ENCODE assay signal across 11 mouse cellular contexts in the genomic region with DNA sequence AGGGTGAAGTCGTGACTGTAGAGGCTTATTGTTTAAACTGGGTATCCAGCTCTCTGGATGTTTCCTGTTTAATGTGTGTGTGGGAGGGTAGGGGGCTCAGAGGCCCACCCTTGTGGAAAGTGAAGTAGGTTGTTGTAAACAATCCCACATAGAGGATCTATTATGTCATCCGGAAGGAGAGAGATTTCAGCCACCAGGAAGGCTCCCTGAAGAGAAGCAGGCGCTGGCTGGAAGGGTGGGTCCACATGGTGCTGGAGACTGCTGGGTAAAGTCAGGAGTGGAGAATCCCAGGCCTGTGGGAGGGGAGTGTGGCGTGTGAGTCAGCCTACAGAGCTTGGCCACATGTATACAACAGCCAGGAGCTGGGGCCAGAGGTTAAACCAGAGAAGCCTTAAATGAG. TPM values are rescaled to one million over a fixed set of nuclear protein-coding genes. Genes with fewer than 3 reads are reported as not detected.
DNase-seq lines count a peak whose midpoint lies in the region; ATAC-seq and TF ChIP-seq lines count a peak whose summit lies in the region.
"Had no signal": no experiment of that assay in that cellular context is flagged by ENCODE, and none has a peak within 500 bp of the region (broad histone marks: within the 10 kb centered on the region; RNA-seq: fewer than 3 reads in every experiment).

No protein-coding gene starts in this region.

- no peak overlapping the region for H3K9ac ChIP-seq in heart, embryonic 11.5 days (ENCODE audit: low read depth, low read length)
- H3K9ac ChIP-seq in lung, embryonic 14.5 days = no peak overlapping the region; the same call in 1 of the 2 replicates

- intact Hi-C loops in left cerebral cortex, postnatal 36 days (cut with DNase I) = no loop called here

- no peak overlapping the region for H3K4me2 ChIP-seq in heart, embryonic 11.5 days
- no peak overlapping the region for H3K4me2 ChIP-seq in lung, embryonic 14.5 days

- H3K4me1 ChIP-seq in heart, embryonic 11.5 days (ENCODE audit: control insufficient read depth, insufficient read depth, low read length) = peaks cover 12% of the 10 kb centered on the region
- H3K4me1 ChIP-seq in lung, embryonic 14.5 days (ENCODE audit: insufficient read depth) = peaks cover 21% of the 10 kb centered on the region; the same call in 1 of the 2 replicates

- no peak for TF ChIP-seq CTCF in lung, embryonic 14.5 days (IDR thresholded peaks at IDR 0.05; ENCODE audit: low read depth)

- H3K27ac ChIP-seq in heart, embryonic 11.5 days (ENCODE audit: low read depth, low read length) = peak overlapping the region; percentile 68; the same call in 1 of the 2 replicates
- peak overlapping the region; percentile 51 for H3K27ac ChIP-seq in lung, embryonic 14.5 days (ENCODE audit: low read depth)

- no peaks in the 10 kb centered on the region for H3K9me3 ChIP-seq in heart, embryonic 11.5 days (replicated peaks; ENCODE audit: control insufficient read depth, low read length)
- no peaks in the 10 kb centered on the region for H3K9me3 ChIP-seq in lung, embryonic 14.5 days (ENCODE audit: low read depth, low read length)

- WGBS in heart, embryonic 11.5 days (ENCODE audit: insufficient replicate concordance) = 42% methylated on average over 4 of the region's 4 CpGs
- WGBS in lung, embryonic 14.5 days = 18% methylated on average over 4 of the region's 4 CpGs

- H3K36me3 ChIP-seq in heart, embryonic 11.5 days (ENCODE audit: control insufficient read depth, insufficient read depth, low read length) = 0 out of 2 replicates have a peak, but pooled peaks cover 2% of the 10 kb centered on the region
- H3K36me3 ChIP-seq in lung, embryonic 14.5 days (ENCODE audit: insufficient read depth) = peaks cover 3% of the 10 kb centered on the region

- DNase-seq in adrenal gland, adult 2 months = peak; percentile 40
- no peak for DNase-seq in adrenal gland, adult 8-10 months
- DNase-seq in 3134 (ENCODE audit: extremely low read depth, insufficient read length, low spot score) = peak; percentile 61
- peak; percentile 66 for DNase-seq in lung, embryonic 14.5 days
- DNase-seq in left cerebral cortex, postnatal 36 days (ENCODE audit: low spot score in 2 of 2) = no peak
- no peak for DNase-seq in left cerebral cortex, adult 11 months (ENCODE audit: low spot score)
- no peak for DNase-seq in urinary bladder, adult 2 months (ENCODE audit: low spot score)
- DNase-seq: embryo, embryonic 11 days had no signal

- no peak overlapping the region for H3K4me3 ChIP-seq in heart, embryonic 11.5 days (ENCODE audit: low read depth, low read length)
- H3K4me3 ChIP-seq in lung, embryonic 14.5 days (ENCODE audit: low read depth, low read length) = no peak overlapping the region

- no peaks in the 10 kb centered on the region for H3K27me3 ChIP-seq in heart, embryonic 11.5 days (ENCODE audit: control insufficient read depth, insufficient read depth, low read length)
- no peaks in the 10 kb centered on the region for H3K27me3 ChIP-seq in lung, embryonic 14.5 days (ENCODE audit: insufficient read depth, low read length)

- ATAC-seq in heart, embryonic 11.5 days (replicated peaks; ENCODE audit: insufficient number of reproducible peaks, low FRiP score, low TSS enrichment) = no peak; the same call in 1 of the 2 replicates
- ATAC-seq in lung, embryonic 14.5 days (ENCODE audit: insufficient read depth) = peak; percentile 54
- ATAC-seq: hindbrain, embryonic 16.5 days had no signal

RNA-seq across cellular contexts. Expression of gene Alas1, which starts 1.8 kb away (rescaled TPM):
- total RNA-seq in adrenal gland, adult 2 months (2021) = 1,000 to 10,000 TPM; 1,496 to 1,691 TPM
- polyA plus RNA-seq in adrenal gland, adult 2 months (2012; rRNA removed) = 1,137 and 1,435 TPM in 2 replicates
- total RNA-seq in adrenal gland, adult 8-10 months (2022) = 1,000 to 10,000 TPM in 3 of 4 experiments, 100 to 1,000 TPM in 1; 739 to 2,154 (median 1,752) TPM
- 121 and 128 TPM in 2 replicates for polyA plus RNA-seq in heart, embryonic 11.5 days (2014; fragmentation: Nextera tagmentation; extraction: Ambion mirVana)
- 104 and 110 TPM in 2 replicates for polyA plus RNA-seq in lung, embryonic 14.5 days (2014; fragmentation: Nextera tagmentation; extraction: Ambion mirVana)
- 100 to 1,000 TPM; 138 TPM for total RNA-seq in left cerebral cortex, postnatal 36 days (2021)
- 93.3 and 105 TPM in 2 replicates for polyA plus RNA-seq in urinary bladder, adult 2 months (2012; rRNA removed)

RNA-seq across cellular contexts. Expression of gene Tlr9, which starts 27.8 kb away (rescaled TPM):
- 1 to 10 TPM in 1 of 2 experiments, under 1 TPM in 1; 0.84 to 1.4 TPM for total RNA-seq in adrenal gland, adult 2 months (2021)
- polyA plus RNA-seq in adrenal gland, adult 2 months (2012; rRNA removed) = 2.5 and 2.7 TPM in 2 replicates
- total RNA-seq in adrenal gland, adult 8-10 months (2022) = 1 to 10 TPM in 3 of 4 experiments, under 1 TPM in 1; 0.98 to 2.7 (median 1.5) TPM
- polyA plus RNA-seq in heart, embryonic 11.5 days (2014; fragmentation: Nextera tagmentation; extraction: Ambion mirVana) = not detected in 2 replicates
- 0.08 and 0.09 TPM in 2 replicates for polyA plus RNA-seq in lung, embryonic 14.5 days (2014; fragmentation: Nextera tagmentation; extraction: Ambion mirVana)
- total RNA-seq in left cerebral cortex, postnatal 36 days (2021) = 1 to 10 TPM in 1 of 2 experiments, under 1 TPM in 1; 0.89 to 1.3 TPM
- 1.8 and 2.5 TPM in 2 replicates for polyA plus RNA-seq in urinary bladder, adult 2 months (2012; rRNA removed)
- polyA plus RNA-seq: neural tube, embryonic 11.5 days had no signal

RNA-seq across cellular contexts. Expression of gene Poc1a, which starts 30.6 kb away (rescaled TPM):
- total RNA-seq in adrenal gland, adult 2 months (2021) = 1 to 10 TPM; 3.4 to 5.4 TPM
- 5.4 and 7.1 TPM in 2 replicates for polyA plus RNA-seq in adrenal gland, adult 2 months (2012; rRNA removed)
- 1 to 10 TPM; 3.9 to 6.5 (median 5.5) TPM for total RNA-seq in adrenal gland, adult 8-10 months (2022)
- 28.4 and 31.1 TPM in 2 replicates for polyA plus RNA-seq in heart, embryonic 11.5 days (2014; fragmentation: Nextera tagmentation; extraction: Ambion mirVana)
- polyA plus RNA-seq in lung, embryonic 14.5 days (2014; fragmentation: Nextera tagmentation; extraction: Ambion mirVana) = 27.1 and 29.5 TPM in 2 replicates
- 10 to 100 TPM; 22.0 to 26.4 TPM for total RNA-seq in left cerebral cortex, postnatal 36 days (2021)
- polyA plus RNA-seq in urinary bladder, adult 2 months (2012; rRNA removed) = 3.9 and 4.5 TPM in 2 replicates

RNA-seq across cellular contexts. Expression of gene Twf2, which starts 47.3 kb away (rescaled TPM):
- 100 to 1,000 TPM in 1 of 2 experiments, 10 to 100 TPM in 1; 75.8 to 128 TPM for total RNA-seq in adrenal gland, adult 2 months (2021)
- polyA plus RNA-seq in adrenal gland, adult 2 months (2012; rRNA removed) = 121 and 125 TPM in 2 replicates
- total RNA-seq in adrenal gland, adult 8-10 months (2022) = 100 to 1,000 TPM in 3 of 4 experiments, 10 to 100 TPM in 1; 92.9 to 136 (median 118) TPM
- polyA plus RNA-seq in heart, embryonic 11.5 days (2014; fragmentation: Nextera tagmentation; extraction: Ambion mirVana) = 55.6 and 62.2 TPM in 2 replicates
- 77.0 and 78.1 TPM in 2 replicates for polyA plus RNA-seq in lung, embryonic 14.5 days (2014; fragmentation: Nextera tagmentation; extraction: Ambion mirVana)
- total RNA-seq in left cerebral cortex, postnatal 36 days (2021) = 10 to 100 TPM; 60.6 to 63.0 TPM
- polyA plus RNA-seq in urinary bladder, adult 2 months (2012; rRNA removed) = 33.1 and 35.7 TPM in 2 replicates

RNA-seq across cellular contexts. Expression of gene Ppm1m, which starts 50.7 kb away (rescaled TPM):
- 100 to 1,000 TPM in 1 of 2 experiments, 10 to 100 TPM in 1; 84.6 to 135 TPM for total RNA-seq in adrenal gland, adult 2 months (2021)
- polyA plus RNA-seq in adrenal gland, adult 2 months (2012; rRNA removed) = 216 and 273 TPM in 2 replicates
- 100 to 1,000 TPM in 3 of 4 experiments, 10 to 100 TPM in 1; 95.9 to 143 (median 121) TPM for total RNA-seq in adrenal gland, adult 8-10 months (2022)
- 20.6 and 23.5 TPM in 2 replicates for polyA plus RNA-seq in heart, embryonic 11.5 days (2014; fragmentation: Nextera tagmentation; extraction: Ambion mirVana)
- 49.2 and 55.0 TPM in 2 replicates for polyA plus RNA-seq in lung, embryonic 14.5 days (2014; fragmentation: Nextera tagmentation; extraction: Ambion mirVana)
- 10 to 100 TPM; 23.0 to 25.8 TPM for total RNA-seq in left cerebral cortex, postnatal 36 days (2021)
- polyA plus RNA-seq in urinary bladder, adult 2 months (2012; rRNA removed) = 40.2 and 47.0 TPM in 2 replicates

Comparison
In these comparisons a context has a peak if more than half of its experiments do, and no peak if none do; other contexts are left out.
1. DNase-seq: peak in adrenal gland, adult 2 months (single experiment), 3134 (single experiment) and lung, embryonic 14.5 days (single experiment); none in adrenal gland, adult 8-10 months (single experiment), left cerebral cortex, postnatal 36 days (0 of 2), left cerebral cortex, adult 11 months (single experiment) and urinary bladder, adult 2 months (single experiment).